Mouse (Mus musculus) heart, embryonic 16.5 days (tissue): ENCODE measurements at regions not wholly inside any gene's neighbourhood (a gene's known extent, or its start where the extent isn't known, plus 50 kb on each side); places are given as distances from the start of the nearest gene placed in this dataset.

ENCODE experiments used
- ATAC-seq: fragments of 200-750 bp; cut with Nextera tagmentation; replicated peaks from 2 replicates; pipeline ENCODE4 v1.8.0; 2017; ENCODE audit warnings: moderate number of reproducible peaks; ENCODE audit not compliant: insufficient read depth, low FRiP score; ENCODE audit errors: extremely low read depth
- H3K27ac ChIP-seq: fragments of 300-500 bp; sonication (generic); 2 replicates; pipeline ENCODE4 v1.5.1; 2014; ENCODE audit warnings: mild to moderate bottlenecking, low read length, control low read depth, moderate library complexity
- H3K27me3 ChIP-seq: fragments of 300-500 bp; sonication (generic); 2 replicates; pipeline ENCODE4 v1.6.1; 2014; ENCODE audit warnings: low read length, mixed read lengths; ENCODE audit not compliant: control insufficient read depth, insufficient read depth
- H3K36me3 ChIP-seq: fragments of 300-500 bp; sonication (generic); 2 replicates; pipeline ENCODE4 v1.6.1; 2014; ENCODE audit not compliant: control insufficient read depth, insufficient read depth
- H3K4me1 ChIP-seq: fragments of 300-500 bp; sonication (generic); 2 replicates; pipeline ENCODE4 v1.6.1; 2014; ENCODE audit warnings: low read length, mixed read lengths; ENCODE audit not compliant: control insufficient read depth, insufficient read depth
- H3K4me2 ChIP-seq: fragments of 300-500 bp; sonication (generic); 2 replicates; pipeline ENCODE4 v1.6.1; 2014; ENCODE audit warnings: low read depth, mild to moderate bottlenecking, control low read depth, low read length
- H3K4me3 ChIP-seq: fragments of 300-500 bp; sonication (generic); 2 replicates; pipeline ENCODE4 v1.5.1; 2014; ENCODE audit warnings: mild to moderate bottlenecking, control low read depth, low read length
- H3K9ac ChIP-seq: fragments of 300-500 bp; sonication (generic); 2 replicates; pipeline ENCODE4 v1.6.1; 2014; ENCODE audit warnings: low read length, control low read depth
- H3K9me3 ChIP-seq: fragments of 300-500 bp; sonication (generic); replicated peaks from 2 replicates; pipeline ENCODE4 v1.6.1; 2016; ENCODE audit warnings: low read length; ENCODE audit not compliant: control insufficient read depth
- WGBS: fragments of 180-500 bp; shearing (Covaris S2); extraction: QIAGEN DNeasy Blood & Tissue Kit; methylation state at CpG from one replicate; pipeline ENCODE4 v1.1.7; 2014; 5-methylcytosine and 5-hydroxymethylcytosine counted together

GRCm38 (mm10) chr5:54741440-54741839 lies 743.1 kb downstream of the Stim2 start:
- Histone ChIP-seq H3K4me3 (no peak overlapping the region), H3K9ac (no peak overlapping the region), H3K27me3 (no peaks in the 10 kb centered on the region), H3K9me3 (no peaks in the 10 kb centered on the region), H3K27ac (no peak overlapping the region), H3K4me1 (no peaks in the 10 kb centered on the region), H3K4me2 (no peak overlapping the region), H3K36me3 (no peaks in the 10 kb centered on the region)
- ATAC-seq, result no peak

- Histone ChIP-seq H3K4me2 (no peak overlapping the region), H3K36me3 (no peaks in the 10 kb centered on the region), H3K4me1 (no peaks in the 10 kb centered on the region), H3K4me3 (no peak overlapping the region), H3K9me3 (no peaks in the 10 kb centered on the region), H3K9ac (no peak overlapping the region), H3K27me3 (no peaks in the 10 kb centered on the region), H3K27ac (no peak overlapping the region)
- no peak for ATAC-seq
- whole genome bisulfite sequencing, result 68% methylated on average over 2 of the region's 2 CpGs
Measured at GRCm38 (mm10) chr5:54746973-54747372, 748.7 kb downstream of the Stim2 start.

- Histone ChIP-seq H3K4me2 (no peak overlapping the region), H3K9ac (no peak overlapping the region), H3K36me3 (no peaks in the 10 kb centered on the region), H3K27me3 (no peaks in the 10 kb centered on the region), H3K9me3 (no peaks in the 10 kb centered on the region), H3K27ac (no peak overlapping the region), H3K4me1 (no peaks in the 10 kb centered on the region), H3K4me3 (no peak overlapping the region)
- ATAC-seq, result no peak
- 46% methylated on average over 1 of the region's 1 CpGs for whole genome bisulfite sequencing
Measured at GRCm38 (mm10) chr5:54753372-54753771, 755.1 kb downstream of the Stim2 start.

GRCm38 (mm10) chr5:54759657-54760056 lies 761.4 kb downstream of the Stim2 start:
- no peaks in the 10 kb centered on the region for H3K9me3 ChIP-seq
- ATAC-seq, result no peak
- H3K4me3 ChIP-seq, result no peak overlapping the region
- H3K27me3 ChIP-seq, result no peaks in the 10 kb centered on the region
- H3K4me1 ChIP-seq, result 0 out of 2 replicates have a peak, but pooled peaks cover 4% of the 10 kb centered on the region
- H3K36me3 ChIP-seq, result no peaks in the 10 kb centered on the region
- no peak overlapping the region for H3K27ac ChIP-seq
- H3K4me2 ChIP-seq, result no peak overlapping the region
- no peak overlapping the region for H3K9ac ChIP-seq
- 42% methylated on average over 3 of the region's 3 CpGs for WGBS

- Histone ChIP-seq H3K27ac (no peak overlapping the region), H3K9me3 (no peaks in the 10 kb centered on the region), H3K4me3 (no peak overlapping the region), H3K36me3 (no peaks in the 10 kb centered on the region), H3K4me1 (0 out of 2 replicates have a peak, but pooled peaks cover 4% of the 10 kb centered on the region), H3K9ac (no peak overlapping the region), H3K27me3 (no peaks in the 10 kb centered on the region), H3K4me2 (no peak overlapping the region)
- WGBS, result 85% methylated on average over 1 of the region's 1 CpGs
- no peak for ATAC-seq
Measured at GRCm38 (mm10) chr5:54763019-54763418, 764.7 kb downstream of the Stim2 start.

GRCm38 (mm10) chr5:54796953-54797450 lies 798.7 kb downstream of the Stim2 start:
- H3K9ac ChIP-seq, result no peak overlapping the region
- no peaks in the 10 kb centered on the region for H3K36me3 ChIP-seq
- H3K4me1 ChIP-seq, result peaks cover 6% of the 10 kb centered on the region; the same call in 1 of the 2 replicates
- H3K27ac ChIP-seq, result no peak overlapping the region
- 44% methylated on average over 6 of the region's 6 CpGs for WGBS
- H3K4me3 ChIP-seq, result no peak overlapping the region
- no peaks in the 10 kb centered on the region for H3K9me3 ChIP-seq
- no peak overlapping the region for H3K4me2 ChIP-seq
- no peaks in the 10 kb centered on the region for H3K27me3 ChIP-seq
- 0 out of 2 replicates have a peak, but pooled peaks have one; percentile 41 for ATAC-seq

- Histone ChIP-seq H3K4me2 (no peak overlapping the region), H3K27ac (no peak overlapping the region), H3K4me3 (no peak overlapping the region), H3K36me3 (no peaks in the 10 kb centered on the region), H3K9me3 (no peaks in the 10 kb centered on the region), H3K9ac (no peak overlapping the region), H3K4me1 (no peaks in the 10 kb centered on the region), H3K27me3 (no peaks in the 10 kb centered on the region)
- 76% methylated on average over 2 of the region's 2 CpGs for WGBS
- no peak for ATAC-seq
Measured at GRCm38 (mm10) chr5:54827076-54827475, 828.8 kb downstream of the Stim2 start.
